Mouse (Mus musculus): Measurements from ENCODE around the gene Mchr1.

Mchr1 gene

DNA sequence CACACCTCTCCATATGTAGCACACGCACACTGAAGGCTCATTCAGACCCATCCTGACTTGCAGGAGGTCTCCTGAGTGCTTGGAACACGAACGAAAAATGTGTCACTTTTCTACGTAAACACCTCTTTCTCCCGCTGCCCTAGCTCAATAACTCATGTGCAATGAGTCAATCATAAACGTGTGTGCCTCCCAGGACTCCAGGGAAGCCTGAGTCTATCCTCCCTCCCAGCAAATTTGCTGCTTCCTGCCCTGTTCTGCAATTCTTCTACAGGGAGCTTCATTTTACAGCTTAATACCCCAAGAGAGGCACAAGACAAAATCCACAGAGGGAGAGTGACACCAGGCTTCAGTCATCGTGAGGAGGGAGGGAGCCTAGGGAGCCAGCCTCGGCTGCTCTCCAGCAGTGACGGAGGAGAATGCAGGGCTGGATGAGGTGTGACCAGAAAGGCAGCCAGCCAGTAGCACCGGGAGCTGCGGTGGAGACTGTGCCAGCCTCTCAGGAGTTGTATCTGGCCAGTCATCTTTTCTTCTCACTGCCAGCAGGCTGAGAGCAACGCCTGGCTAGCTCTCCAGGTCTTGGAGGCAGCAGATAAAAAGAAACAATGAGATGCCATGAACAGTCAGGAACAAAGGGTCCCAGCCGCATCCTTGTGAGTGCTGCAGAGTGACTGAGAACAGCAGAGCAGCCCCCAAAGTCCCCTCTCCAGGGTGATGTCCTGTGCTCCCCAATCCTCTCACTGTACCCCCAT lies 37.2 kb downstream of the Mchr1 start:
- no peak for DNase-seq (ENCODE audit: low read depth, low spot score)

DNA sequence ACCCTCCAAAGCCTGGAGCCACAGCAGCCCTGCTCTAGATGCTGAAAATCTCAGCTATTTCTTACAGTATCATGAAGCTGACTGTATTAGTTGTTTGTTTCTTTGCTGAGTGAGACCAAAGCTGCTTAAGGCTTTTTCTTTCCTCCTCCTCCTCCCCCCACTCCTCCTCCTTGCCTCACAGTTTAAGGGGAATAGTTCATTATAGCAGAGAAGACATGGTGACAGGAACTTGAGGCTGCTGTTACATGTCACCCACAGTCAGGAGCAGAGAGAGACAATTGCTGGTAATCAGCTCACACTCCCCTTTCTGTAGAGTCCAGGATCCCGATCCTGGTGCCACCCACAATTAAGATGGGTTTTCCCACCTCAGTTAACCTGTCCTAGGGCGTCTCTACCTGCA lies 38.1 kb downstream of the Mchr1 start:
- no peak for DNase-seq (ENCODE audit: low read depth, low spot score)

DNA sequence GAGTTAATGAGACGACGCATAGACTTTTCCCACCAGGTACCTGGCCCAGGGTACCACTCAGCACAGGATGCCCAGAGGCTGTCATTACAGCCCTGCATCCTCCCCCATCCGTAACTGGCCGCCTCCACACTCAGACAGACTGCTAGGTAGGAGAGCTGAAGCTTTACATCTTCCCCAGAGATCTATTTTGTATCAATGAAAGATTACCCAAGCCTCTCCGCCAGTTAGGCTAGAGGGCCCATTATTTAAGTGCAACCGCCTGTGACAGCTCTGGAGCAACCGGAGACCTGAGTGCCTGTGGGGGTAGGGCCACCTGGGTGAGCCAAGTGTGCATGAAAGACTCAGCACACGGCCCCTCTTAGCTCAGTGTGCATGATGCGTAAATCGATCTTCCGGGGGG lies 42.6 kb downstream of the Mchr1 start:
- peak; percentile 83 for DNase-seq (ENCODE audit: low read depth, low spot score)

DNA sequence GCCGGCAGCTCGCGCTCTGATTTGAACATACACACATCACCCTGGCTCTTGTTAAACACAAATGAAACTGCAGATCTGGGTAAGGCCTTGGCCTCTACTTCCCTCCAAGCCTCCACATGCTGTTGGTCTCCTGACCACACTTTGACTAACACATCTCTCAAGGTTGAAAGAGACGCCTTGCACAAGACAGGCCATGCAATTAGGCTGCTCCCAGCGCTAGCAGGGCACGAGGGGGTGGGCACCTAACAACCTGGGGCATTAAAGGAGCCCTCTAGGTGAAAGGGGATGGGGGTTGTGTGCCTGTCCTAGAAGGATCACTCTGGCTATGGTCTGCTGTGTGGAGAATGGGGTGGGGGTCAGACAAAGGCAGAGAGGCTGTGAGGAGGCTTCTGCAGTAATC lies 43.4 kb downstream of the Mchr1 start:
- DNase-seq (ENCODE audit: low read depth, low spot score), result no peak

DNA sequence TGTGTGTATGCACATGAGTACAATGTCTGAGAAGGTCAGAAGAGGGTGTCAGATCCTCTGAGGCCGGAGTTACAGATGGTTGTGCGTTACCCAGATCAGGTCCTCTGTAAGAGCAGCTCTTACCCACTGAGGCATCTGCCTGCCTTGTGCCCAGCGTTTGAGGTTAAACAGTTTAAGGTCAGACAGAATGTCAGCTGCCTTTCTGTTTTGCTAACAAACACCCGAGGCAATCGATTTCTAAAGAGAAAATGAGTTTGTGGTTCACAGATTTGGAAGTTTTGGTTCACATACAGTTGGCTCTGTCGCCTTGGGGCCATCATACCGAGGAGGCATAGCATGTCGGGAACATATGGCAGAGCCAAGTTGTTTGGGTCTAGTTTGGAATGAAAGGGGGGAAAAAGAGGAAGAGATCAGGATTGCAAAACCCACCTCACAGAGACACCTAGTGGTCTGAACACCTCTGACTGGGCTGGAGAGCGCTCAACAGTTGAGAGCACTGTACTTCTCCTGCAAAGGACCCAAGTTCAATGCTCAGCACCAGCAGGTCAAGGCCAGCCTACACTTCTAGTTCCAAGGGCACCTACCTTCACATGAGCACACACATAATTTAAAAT lies 48.9 kb downstream of the Mchr1 start:
- peak; percentile 31 for DNase-seq (ENCODE audit: low read depth, low spot score)
